Mouse (Mus musculus) heart, embryonic 15.5 days (tissue): ENCODE results near the gene Lbr. TPM values are rescaled to one million over a fixed set of nuclear protein-coding genes. Genes with fewer than 3 reads are reported as not detected.

Source experiments
- ATAC-seq: fragments of 200-750 bp; cut with Nextera tagmentation; replicated peaks from 2 replicates; pipeline ENCODE4 v1.8.0; 2017; ENCODE audit warnings: low read depth, moderate TSS enrichment; ENCODE audit not compliant: insufficient number of reproducible peaks, insufficient read depth, low FRiP score
- H3K27ac ChIP-seq: fragments of 300-500 bp; sonication (generic); 2 replicates; pipeline ENCODE4 v1.5.1; 2015; ENCODE audit warnings: mild to moderate bottlenecking, inconsistent platforms
- H3K27me3 ChIP-seq: fragments of 300-500 bp; sonication (generic); 2 replicates; pipeline ENCODE4 v1.6.1; 2015; ENCODE audit warnings: inconsistent platforms
- H3K36me3 ChIP-seq: fragments of 300-500 bp; sonication (generic); 2 replicates; pipeline ENCODE4 v1.6.1; 2015; ENCODE audit warnings: mild to moderate bottlenecking, inconsistent platforms
- H3K4me1 ChIP-seq: fragments of 300-500 bp; sonication (generic); replicated peaks from 2 replicates; pipeline ENCODE4 v1.6.1; 2015; ENCODE audit warnings: inconsistent platforms
- H3K4me2 ChIP-seq: fragments of 300-500 bp; sonication (generic); 2 replicates; pipeline ENCODE4 v1.6.1; 2015; ENCODE audit warnings: inconsistent platforms, mild to moderate bottlenecking, moderate library complexity
- H3K4me3 ChIP-seq: fragments of 300-500 bp; sonication (generic); 2 replicates; pipeline ENCODE4 v1.5.1; 2015; ENCODE audit warnings: mild to moderate bottlenecking, inconsistent platforms
- H3K9ac ChIP-seq: fragments of 300-500 bp; sonication (generic); 2 replicates; pipeline ENCODE4 v1.6.1; 2015; ENCODE audit warnings: mild to moderate bottlenecking, inconsistent platforms
- H3K9me3 ChIP-seq: fragments of 300-500 bp; sonication (generic); replicated peaks from 2 replicates; pipeline ENCODE4 v1.6.1; 2016; ENCODE audit warnings: inconsistent platforms
- WGBS: fragments of 180-500 bp; shearing (Covaris S2); methylation state at CpG from one replicate; pipeline ENCODE4 v1.1.7; 2015; ENCODE audit warnings: mixed read lengths; 5-methylcytosine and 5-hydroxymethylcytosine counted together
- polyA plus RNA-seq: library from polyadenylated mRNA; unstranded; fragments of >200 nt; fragmentation: Nextera tagmentation; extraction: Ambion mirVana; gene quantifications from 2 replicates; pipeline ENCODE4 v1.2.1, GENCODE M21; 2015

Lbr gene
- polyA plus RNA-seq, 1 experiment from 2014 or later = 55.7 TPM

- Histone ChIP-seq H3K36me3 (no peaks in the 10 kb centered on the region), H3K27me3 (no peaks in the 10 kb centered on the region), H3K4me2 (peak overlapping the region; percentile 65), H3K4me1 (peaks cover 20% of the 10 kb centered on the region), H3K4me3 (peak overlapping the region; percentile 34; the same call in 1 of the 2 replicates), H3K9me3 (no peaks in the 10 kb centered on the region), H3K27ac (peak overlapping the region; percentile 69), H3K9ac (no peak overlapping the region)
- WGBS = 52% methylated on average over 12 of the region's 12 CpGs
- no peak for ATAC-seq
Measured at GRCm38 (mm10) chr1:181851521-181852310, 8.9 kb upstream of the Lbr start.

DNA sequence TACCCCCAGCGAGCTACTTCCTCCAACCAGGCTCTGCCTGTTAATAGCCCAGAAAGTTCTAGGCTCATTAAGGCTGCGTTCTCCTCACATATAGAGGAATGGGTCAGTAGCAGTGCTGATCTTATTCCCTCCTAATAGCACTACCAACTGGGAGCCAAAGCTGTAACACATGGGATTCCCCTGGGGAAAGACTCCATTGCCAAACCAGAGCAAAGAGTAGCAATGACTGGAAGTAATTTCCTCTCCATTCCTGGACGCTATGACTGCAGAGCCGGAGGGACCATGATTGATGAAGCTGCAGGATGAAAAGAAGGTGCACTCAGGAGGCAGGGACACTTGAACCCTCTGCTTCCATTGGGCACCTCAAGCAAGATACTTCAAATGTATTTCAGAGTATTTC is 7.6 kb upstream of the Lbr start:
- Histone ChIP-seq H3K9ac (no peak overlapping the region), H3K9me3 (no peaks in the 10 kb centered on the region), H3K36me3 (no peaks in the 10 kb centered on the region), H3K4me3 (no peak overlapping the region), H3K27me3 (no peaks in the 10 kb centered on the region), H3K4me1 (peaks cover 20% of the 10 kb centered on the region), H3K4me2 (no peak overlapping the region), H3K27ac (no peak overlapping the region)
- ATAC-seq = no peak
- WGBS = 83% methylated on average over 4 of the region's 4 CpGs

DNA sequence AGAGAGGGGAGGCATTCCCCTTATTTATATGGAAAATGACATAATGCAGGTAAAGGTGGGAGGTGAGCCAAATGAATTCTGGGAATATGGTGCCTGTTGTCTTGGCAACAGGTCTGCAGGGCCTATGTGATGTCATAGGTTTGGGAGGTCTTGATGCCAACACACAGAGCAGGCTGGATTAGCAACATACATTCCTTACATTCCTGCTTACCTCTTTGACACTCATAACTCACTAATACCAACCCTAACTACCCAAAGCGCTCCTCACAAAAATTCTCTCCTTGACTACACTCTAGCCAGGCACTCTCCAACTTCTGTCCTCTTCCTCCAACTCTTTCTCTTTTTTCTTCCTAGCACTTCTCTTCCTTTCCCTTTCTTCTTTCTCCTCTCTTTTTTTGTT is 5.4 kb upstream of the Lbr start:
- 71% methylated on average over 1 of the region's 1 CpGs for WGBS
- H3K9me3 ChIP-seq = no peaks in the 10 kb centered on the region
- H3K4me3 ChIP-seq = no peak overlapping the region
- ATAC-seq = no peak
- no peaks in the 10 kb centered on the region for H3K27me3 ChIP-seq
- H3K4me1 ChIP-seq = peaks cover 18% of the 10 kb centered on the region
- no peak overlapping the region for H3K27ac ChIP-seq
- no peak overlapping the region for H3K9ac ChIP-seq
- no peaks in the 10 kb centered on the region for H3K36me3 ChIP-seq
- no peak overlapping the region for H3K4me2 ChIP-seq

DNA sequence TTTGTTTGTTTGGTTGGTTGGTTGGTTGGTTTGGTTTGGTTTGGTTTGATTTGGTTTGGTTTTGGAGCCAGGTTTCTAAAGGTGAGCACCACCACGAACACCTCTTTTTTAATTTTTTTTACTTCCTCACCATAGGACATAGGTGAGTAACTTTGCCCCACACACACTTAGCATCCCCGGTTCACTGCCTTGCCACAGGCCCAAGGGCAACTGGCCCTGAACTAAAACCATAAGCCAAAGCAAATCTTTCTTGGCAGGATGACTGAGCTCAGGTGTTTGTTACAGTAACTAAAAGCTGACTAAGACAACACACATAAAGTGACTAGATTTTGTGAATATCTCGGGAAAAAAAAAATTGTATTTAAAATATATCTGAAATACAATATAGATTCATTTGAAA is 4.5 kb upstream of the Lbr start:
- Histone ChIP-seq H3K4me3 (no peak overlapping the region), H3K9me3 (no peaks in the 10 kb centered on the region), H3K4me1 (peaks cover 16% of the 10 kb centered on the region), H3K27me3 (no peaks in the 10 kb centered on the region), H3K36me3 (no peaks in the 10 kb centered on the region), H3K4me2 (no peak overlapping the region), H3K9ac (no peak overlapping the region), H3K27ac (no peak overlapping the region)
- WGBS = 85% methylated on average over 3 of the region's 3 CpGs
- ATAC-seq = no peak

DNA sequence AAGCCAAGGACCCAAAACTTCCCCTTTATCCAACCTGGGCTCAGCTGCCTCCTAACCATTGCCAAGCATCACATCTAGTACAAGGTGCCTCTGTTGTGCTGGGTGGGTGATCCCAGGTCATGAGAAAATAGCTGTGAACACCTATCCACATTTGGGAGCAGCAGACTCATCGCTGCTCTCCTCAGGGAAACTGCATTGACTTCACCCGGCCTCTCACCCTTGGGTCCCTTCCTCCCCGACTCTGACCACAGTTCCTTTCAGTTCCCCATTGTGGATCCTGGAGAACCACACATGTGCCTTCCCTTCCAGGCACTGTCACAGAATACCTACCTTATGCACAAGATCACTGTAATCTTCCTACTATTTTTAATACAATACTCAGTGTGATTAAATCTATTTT is 2.9 kb upstream of the Lbr start:
- H3K27ac ChIP-seq = no peak overlapping the region
- H3K27me3 ChIP-seq = no peaks in the 10 kb centered on the region
- H3K4me1 ChIP-seq = peaks cover 14% of the 10 kb centered on the region
- no peaks in the 10 kb centered on the region for H3K9me3 ChIP-seq
- ATAC-seq = no peak
- H3K36me3 ChIP-seq = no peaks in the 10 kb centered on the region
- H3K9ac ChIP-seq = no peak overlapping the region
- 79% methylated on average over 3 of the region's 3 CpGs for WGBS
- no peak overlapping the region for H3K4me3 ChIP-seq
- H3K4me2 ChIP-seq = no peak overlapping the region

DNA sequence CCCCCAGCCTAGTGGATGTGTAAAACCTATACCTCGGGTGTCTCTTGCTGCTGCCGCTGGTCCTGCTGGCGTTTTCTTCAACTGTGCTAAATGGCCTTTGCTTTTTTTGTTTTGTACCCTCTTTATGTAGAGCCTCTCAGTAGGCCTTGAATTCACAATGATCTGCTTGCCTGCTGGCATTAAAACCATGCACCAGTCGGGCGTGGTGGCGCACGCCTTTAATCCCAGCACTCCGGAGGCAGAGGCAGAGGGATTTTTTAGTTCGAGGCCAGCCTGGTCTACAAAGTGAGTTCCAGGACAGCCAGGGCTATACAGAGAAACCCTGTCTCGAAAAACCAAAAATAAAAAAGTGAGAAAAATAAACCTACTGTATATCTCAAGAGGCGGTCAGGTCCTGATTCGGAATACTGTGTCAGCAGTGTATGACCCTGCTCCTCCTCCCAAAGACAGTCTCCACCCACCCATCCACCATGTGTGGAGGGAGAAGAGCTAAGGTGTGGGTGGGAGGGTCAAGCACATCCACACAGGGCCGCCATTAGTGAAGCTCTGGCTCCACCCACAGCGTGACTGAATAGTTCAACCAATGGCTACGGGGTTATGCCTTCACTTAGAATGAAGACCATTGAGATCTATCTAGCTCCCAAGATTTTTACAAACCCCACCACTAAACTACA is 2.2 kb upstream of the Lbr start:
- Histone ChIP-seq H3K4me1 (peaks cover 19% of the 10 kb centered on the region), H3K27me3 (no peaks in the 10 kb centered on the region), H3K4me3 (no peak overlapping the region), H3K27ac (no peak overlapping the region), H3K9ac (no peak overlapping the region), H3K4me2 (no peak overlapping the region), H3K36me3 (no peaks in the 10 kb centered on the region), H3K9me3 (no peaks in the 10 kb centered on the region)
- ATAC-seq = no peak
- 77% methylated on average over 15 of the region's 15 CpGs for WGBS

- H3K4me2 ChIP-seq = peak overlapping the region; percentile 90
- H3K4me1 ChIP-seq = peaks cover 30% of the 10 kb centered on the region
- no peaks in the 10 kb centered on the region for H3K27me3 ChIP-seq
- peak; percentile 98 for ATAC-seq
- H3K9ac ChIP-seq = peak overlapping the region; percentile 91
- 0 out of 2 replicates have a peak, but pooled peaks cover 2% of the 10 kb centered on the region for H3K36me3 ChIP-seq
- peak overlapping the region; percentile 98 for H3K27ac ChIP-seq
- under 1% methylated on average over 113 of the region's 113 CpGs for WGBS
- H3K9me3 ChIP-seq = no peaks in the 10 kb centered on the region
- peak overlapping the region; percentile 91 for H3K4me3 ChIP-seq
Measured at GRCm38 (mm10) chr1:181841864-181842672, 778 bp downstream of the Lbr start.

GRCm38 (mm10) chr1:181841396-181841795 is 1.4 kb downstream of the Lbr start:
- H3K9ac ChIP-seq = peak overlapping the region; percentile 91
- H3K27ac ChIP-seq = peak overlapping the region; percentile 98
- peaks cover 30% of the 10 kb centered on the region for H3K4me1 ChIP-seq
- peak; percentile 12; the same call in 1 of the 2 replicates for ATAC-seq
- H3K4me3 ChIP-seq = peak overlapping the region; percentile 91
- no peaks in the 10 kb centered on the region for H3K27me3 ChIP-seq
- 1% methylated on average over 16 of the region's 16 CpGs for WGBS
- no peaks in the 10 kb centered on the region for H3K9me3 ChIP-seq
- H3K36me3 ChIP-seq = peaks cover 8% of the 10 kb centered on the region; the same call in 1 of the 2 replicates
- H3K4me2 ChIP-seq = peak overlapping the region; percentile 90

DNA sequence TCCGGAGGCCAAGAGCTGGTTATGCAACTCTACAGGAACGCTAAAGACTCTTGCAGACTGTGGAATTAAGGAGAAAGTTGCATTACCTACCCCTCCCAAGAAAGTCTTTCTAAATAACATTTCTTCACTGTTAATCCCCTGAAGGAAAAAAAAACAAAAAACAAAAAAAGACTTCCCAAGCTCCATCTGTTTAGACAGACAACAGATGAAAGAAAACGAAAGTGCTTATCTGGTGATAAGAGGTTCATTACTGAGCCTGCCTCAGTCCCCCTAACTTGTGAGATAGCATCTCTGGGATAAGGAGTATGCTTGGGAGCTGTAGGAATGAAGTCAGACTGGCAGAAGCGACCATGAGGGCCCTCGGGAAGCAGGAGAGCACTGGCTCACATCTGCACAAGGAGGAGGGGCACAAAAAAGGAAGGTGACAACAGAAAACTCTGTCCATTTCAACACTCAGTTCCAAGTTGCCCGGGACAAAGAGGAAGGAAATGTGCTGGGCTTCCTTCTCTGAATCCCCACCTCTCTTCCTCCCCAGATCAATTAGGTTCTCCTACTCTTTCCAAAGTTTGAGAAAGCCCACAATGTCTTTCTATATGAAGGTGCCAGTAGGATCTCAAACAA is 3.0 kb downstream of the Lbr start:
- H3K27me3 ChIP-seq = no peaks in the 10 kb centered on the region
- peaks cover 30% of the 10 kb centered on the region for H3K4me1 ChIP-seq
- H3K4me2 ChIP-seq = peak overlapping the region; percentile 90
- H3K27ac ChIP-seq = no peak overlapping the region
- WGBS = 9% methylated on average over 6 of the region's 6 CpGs
- 0 out of 2 replicates have a peak overlapping the region, but pooled peaks have one; percentile 5 for H3K9ac ChIP-seq
- no peak for ATAC-seq
- H3K36me3 ChIP-seq = peaks cover 22% of the 10 kb centered on the region
- no peaks in the 10 kb centered on the region for H3K9me3 ChIP-seq
- peak overlapping the region; percentile 91 for H3K4me3 ChIP-seq

DNA sequence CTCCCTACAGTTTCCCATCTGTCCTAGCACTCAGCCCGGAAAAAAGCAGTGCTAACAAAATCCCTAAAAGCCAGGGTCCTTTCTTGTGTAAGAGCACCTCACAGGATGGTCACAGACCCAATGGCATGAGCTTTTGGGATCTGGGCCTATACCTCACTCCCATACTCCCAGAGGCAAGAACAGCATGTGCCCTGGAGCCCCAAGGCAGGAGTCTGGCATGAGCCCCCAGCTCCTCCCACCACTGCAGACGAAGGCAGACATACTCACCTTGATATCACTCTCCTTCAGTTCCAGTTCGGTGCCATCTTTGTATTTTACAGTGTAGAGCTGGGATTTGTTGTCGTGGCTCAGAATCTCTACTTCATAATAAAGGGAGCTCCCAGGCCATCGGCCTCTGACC is 4.7 kb downstream of the Lbr start:
- no peak overlapping the region for H3K9ac ChIP-seq
- ATAC-seq = no peak
- H3K36me3 ChIP-seq = peaks cover 33% of the 10 kb centered on the region
- WGBS = 77% methylated on average over 5 of the region's 5 CpGs
- H3K4me3 ChIP-seq = no peak overlapping the region
- H3K9me3 ChIP-seq = no peaks in the 10 kb centered on the region
- no peaks in the 10 kb centered on the region for H3K27me3 ChIP-seq
- no peak overlapping the region for H3K4me2 ChIP-seq
- H3K27ac ChIP-seq = no peak overlapping the region
- H3K4me1 ChIP-seq = peaks cover 27% of the 10 kb centered on the region

DNA sequence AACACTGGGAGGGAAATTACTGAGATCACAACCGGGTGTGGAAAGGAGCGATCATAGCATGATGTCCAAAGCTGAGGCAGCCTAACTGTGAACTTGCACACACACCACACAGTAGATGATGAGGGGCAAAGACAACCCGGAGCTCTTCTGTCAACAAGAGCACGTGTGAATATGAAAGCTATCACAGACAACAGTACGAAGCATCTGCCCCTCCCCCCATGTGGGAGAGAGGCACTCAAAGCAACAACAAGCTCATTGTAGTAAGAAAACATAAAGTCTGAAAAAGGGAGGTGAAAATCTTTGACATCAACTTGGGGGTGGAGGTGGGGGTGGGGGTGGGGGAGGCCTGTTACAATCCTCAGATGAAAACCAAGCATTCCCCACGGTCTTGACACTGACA is 9.7 kb downstream of the Lbr start:
- H3K4me2 ChIP-seq = no peak overlapping the region
- WGBS = 65% methylated on average over 6 of the region's 6 CpGs
- H3K4me3 ChIP-seq = no peak overlapping the region
- no peak for ATAC-seq
- H3K27me3 ChIP-seq = no peaks in the 10 kb centered on the region
- no peak overlapping the region for H3K9ac ChIP-seq
- no peak overlapping the region for H3K27ac ChIP-seq
- peaks cover 77% of the 10 kb centered on the region for H3K36me3 ChIP-seq
- no peaks in the 10 kb centered on the region for H3K4me1 ChIP-seq
- H3K9me3 ChIP-seq = no peaks in the 10 kb centered on the region
